Mouse (Mus musculus) right cerebral cortex, postnatal 36 days (tissue): Measurements from ENCODE around the gene Prrt4.
"Not testable (repeated sequence)": the region's sequence is repeated elsewhere in the genome, so short reads cannot be mapped to it uniquely, and the experiment has no call there.

Experiments
- DNase-seq, 2 experiments: peaks; one replicate each; pipeline ENCODE4 v3.0.0; 2022; ENCODE audit warnings: low spot score in 2 of 2, mixed read lengths in 1 of 2

Gene Prrt4

DNA sequence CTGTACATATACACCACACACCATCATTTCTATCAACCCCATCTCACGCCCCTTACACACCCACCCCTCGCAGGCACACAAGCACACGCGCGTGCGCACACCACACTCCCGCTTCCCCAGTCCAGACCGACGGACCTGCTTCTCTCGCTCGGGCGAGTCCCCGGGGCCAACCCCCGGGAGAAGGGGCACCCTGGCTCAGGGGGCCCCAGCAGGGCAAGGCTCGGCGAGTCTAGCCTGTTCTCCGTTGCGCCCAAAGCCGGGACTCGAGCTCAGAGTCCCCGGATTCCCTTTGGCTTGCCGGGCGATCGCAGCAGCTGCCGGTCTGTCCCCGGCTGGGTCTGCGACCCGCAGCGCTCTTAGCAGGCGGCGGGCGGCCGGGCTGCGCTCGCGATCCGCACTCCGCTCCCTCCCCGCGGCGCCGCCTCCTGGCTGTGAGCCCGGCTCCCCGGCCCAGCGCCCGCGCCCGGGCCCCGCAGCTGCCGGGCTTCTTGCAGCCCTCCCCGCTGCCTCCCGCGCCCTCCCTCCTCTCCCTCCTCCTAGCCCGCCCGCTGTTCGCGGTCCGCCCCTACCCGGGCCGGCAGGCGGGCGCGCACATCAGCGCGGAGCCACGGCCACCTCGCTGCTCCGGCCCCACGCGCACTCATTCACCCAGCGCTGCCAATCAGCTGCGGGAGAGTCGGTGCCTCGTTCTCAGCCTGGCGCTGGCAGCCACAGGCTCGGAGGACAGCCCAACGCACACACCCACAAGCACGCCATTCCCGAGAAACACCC, at the start of gene Prrt4:
Prrt4 (minus strand) TSS at position 697 of the 771 bp plus-strand sequence.
- peak; percentile 51 to 69 for DNase-seq

DNA sequence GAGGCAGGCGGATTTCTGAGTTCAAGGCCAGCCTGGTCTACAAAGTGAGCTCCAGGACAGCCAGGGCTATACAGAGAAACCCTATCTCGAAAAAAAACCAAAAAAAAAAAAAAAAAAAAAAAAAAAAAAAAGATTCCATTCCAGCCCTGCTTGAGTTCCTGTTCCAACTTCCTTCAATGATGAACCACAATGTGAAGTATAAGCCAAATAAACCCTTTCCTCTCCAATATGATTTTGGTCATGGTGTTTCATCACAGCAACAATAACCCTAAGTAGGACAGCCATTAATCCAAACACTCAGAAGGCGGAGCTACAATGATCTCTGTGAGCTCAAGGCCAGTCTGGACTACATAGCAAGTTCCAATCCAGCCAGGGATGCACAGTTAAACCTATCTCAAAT, 38.3 kb upstream of the Prrt4 start:
- not testable (repeated sequence) for DNase-seq

DNA sequence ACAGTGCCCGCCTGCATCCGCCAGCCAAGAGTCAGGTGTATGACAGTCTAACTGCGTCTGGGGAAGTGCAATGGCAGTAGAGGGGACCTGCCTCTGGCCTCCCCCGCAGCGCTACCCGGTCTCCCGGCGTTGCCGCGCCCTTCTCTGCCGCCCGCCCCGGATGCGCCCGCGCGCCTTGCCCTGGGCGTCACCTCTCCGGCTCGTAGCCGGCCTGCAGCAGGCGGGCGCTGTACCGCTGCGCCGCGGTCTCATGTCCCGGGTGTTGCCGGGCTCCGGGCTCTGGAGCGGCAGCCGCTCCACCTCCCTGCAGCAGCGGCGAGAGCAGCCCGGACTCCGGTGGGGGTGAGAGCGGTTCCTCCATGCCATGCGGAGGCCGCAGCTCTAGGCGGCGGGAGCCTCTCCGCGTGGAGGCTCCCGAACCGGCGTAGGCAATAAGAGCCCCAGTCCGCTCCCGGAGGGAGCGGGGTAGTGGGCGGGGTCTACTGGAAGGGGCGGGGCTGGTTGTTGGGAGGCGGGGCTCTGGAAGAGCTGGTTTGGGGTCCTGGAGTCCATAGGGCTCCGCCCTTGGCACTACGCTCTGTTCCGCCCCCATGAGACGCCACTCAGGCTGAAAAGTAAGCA, 36.6 kb upstream of the Prrt4 start, which contains the start of gene Impdh1:
Impdh1 (minus strand) TSS at position 484 of the 621 bp plus-strand sequence.
- DNase-seq: no peak

DNA sequence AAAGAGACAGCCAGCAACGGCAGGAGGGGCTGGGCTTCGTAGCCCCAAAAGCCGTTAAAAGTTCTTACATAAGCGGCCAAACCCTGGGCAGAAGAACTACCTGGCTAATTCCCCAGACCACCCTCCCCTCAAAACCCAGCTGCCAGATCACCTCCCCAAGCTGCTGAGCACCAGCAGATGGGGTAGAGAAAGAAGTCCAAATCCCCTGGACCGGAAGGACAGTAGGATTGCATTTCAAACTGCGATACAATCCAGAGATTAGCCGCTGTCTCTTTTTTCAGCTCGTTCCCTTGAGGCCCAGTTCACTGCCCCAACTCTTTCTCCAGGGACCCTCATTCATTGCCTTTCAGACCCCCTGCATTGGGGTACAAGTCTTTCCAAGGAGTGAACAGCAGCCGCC, 35.8 kb upstream of the Prrt4 start:
- DNase-seq: no peak

DNA sequence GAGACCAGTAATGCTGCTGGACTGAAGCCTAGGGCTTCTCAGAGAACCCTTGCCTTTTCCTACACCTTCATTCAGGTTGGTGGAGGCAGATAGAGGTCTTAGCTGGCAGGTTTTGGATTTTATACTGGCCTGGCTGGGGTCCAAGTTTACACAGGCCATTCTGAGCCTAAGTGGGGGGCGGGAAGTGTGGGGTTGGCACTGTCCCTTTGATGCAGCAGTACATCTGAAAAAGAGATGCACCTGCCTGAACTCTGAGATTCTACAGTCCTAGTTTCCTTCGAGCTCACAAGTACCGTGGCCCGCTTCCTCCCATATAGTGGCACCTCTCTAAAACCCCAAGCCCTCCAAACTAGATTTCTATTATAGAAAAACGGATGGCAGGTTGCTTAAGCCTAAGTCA, 35.4 kb upstream of the Prrt4 start:
- no peak for DNase-seq

DNA sequence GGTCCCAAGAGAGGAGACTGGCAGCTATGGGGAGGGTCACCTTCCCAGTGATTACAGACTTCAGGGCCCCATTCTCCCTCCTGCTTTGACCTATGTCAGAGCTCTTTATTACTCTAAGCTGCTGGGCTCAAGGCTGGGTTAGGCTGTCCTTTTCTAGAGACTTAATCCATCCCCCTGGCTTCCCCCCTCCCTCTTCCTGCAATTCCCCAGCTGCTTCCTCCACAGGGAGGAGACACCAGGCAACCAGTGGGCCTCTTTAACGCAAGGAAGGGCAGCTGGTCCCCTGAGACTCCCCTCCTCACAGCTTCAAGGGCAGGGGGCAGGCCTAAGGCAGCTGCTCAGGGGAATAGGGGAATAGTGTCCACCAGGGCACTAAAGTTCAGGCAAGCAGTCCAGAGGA, 34.9 kb upstream of the Prrt4 start:
- no peak for DNase-seq

DNA sequence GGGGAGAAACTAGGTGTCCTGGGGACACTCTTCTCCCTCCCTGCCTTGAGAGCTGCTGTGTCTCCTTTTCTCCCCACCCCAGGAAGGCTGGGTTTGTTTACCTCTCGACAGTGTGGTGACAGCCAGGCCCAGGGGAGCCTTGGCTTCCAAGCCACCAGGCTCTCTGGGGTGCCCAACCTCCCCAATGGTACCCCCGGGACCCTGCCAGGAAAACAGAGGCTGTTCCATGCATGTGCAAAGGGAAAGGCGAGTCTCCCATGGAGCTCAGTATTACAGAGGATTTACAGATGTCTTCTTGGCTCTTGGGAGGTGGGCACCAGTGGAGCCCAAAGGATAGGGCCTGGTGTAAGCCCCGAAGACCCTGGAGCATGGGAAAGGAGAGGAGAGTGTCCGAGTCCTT, 34.1 kb upstream of the Prrt4 start:
- DNase-seq: no peak

DNA sequence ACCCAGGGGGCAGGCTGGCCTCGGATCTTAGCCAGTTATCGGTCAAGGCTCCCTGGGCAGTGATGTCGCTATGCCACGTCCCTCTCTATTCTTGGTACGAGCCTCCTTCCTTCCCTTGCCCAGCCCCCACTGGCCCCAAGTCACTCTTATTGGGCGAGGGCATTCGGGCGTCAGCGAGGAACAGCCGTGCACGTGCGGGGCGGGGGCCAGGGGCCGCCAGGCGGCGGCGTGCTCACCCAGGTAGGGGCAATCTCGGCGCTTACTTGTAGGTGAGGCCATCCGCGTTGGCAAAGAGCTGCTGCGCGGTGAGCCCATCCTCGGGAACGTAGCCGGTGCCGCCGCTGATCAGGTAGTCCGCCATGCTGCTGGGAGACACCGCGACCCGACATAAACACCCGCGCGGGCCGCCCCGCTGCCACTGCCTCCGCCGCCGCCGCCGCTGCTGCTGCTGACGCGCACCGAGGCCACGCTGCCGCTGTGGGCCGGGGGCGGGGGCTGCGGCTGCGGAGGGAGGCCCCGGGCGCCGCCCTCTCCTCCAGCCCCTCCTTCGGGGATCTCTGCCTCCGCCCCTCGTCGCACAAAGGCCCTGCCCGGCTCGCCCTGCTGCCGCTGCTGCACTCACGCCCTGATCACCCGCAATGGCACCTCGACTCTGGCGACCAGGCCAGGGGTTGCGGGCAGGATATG, 32.6 kb upstream of the Prrt4 start:
- peak; percentile 56 to 67 for DNase-seq

DNA sequence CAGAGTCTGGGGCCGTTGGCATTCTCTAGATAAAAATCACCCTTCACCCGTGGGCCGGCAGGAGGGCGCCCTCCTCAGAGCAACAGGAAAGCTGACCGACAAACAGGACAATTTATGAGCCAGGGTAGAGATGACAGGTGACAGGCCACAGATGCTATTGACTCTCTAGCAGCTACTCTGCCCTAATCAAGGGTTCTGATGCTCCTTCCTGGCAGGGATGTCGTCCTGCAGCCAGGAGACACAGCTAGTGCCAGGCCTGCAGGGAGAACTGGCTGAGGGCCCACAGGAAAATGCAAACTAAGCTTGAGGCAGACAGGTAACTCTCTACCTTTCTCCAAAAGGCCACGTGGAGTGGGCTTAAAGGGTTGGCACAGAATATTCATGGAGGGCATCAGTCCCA, 31.8 kb upstream of the Prrt4 start:
- DNase-seq: no peak

DNA sequence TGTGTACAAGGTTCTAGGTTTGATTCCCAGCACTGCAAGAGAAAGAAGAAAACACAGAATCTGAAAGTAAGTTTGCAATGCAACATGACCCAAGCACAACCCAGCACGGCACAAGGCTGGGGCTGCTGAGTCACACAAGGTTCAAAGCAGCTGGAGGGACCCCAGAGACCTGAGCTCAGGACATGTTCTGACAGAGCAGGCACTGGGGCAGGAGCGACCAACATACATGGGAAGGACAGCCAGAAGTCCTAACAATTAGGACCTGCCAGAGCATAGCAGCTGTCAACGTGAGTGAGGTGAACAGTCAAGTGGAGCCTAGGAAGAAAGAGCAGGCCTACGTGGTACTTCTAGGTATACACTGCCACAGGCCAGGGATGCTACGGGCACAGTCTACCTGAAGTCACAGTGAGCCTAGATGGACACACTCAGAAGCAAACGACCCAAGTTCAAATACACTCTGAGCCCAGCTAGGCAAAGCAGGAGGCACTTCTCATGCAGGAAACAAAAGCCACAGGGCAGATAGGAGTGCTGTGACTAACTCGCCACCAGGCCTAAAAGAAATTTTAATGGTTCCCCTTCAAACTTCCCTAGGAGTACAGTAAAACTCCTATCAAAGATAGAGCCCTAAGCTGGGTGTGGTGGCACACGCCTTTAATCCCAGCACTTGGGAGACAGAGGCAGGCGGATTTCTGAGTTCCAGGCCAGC, 31.0 kb upstream of the Prrt4 start:
- DNase-seq: no peak

DNA sequence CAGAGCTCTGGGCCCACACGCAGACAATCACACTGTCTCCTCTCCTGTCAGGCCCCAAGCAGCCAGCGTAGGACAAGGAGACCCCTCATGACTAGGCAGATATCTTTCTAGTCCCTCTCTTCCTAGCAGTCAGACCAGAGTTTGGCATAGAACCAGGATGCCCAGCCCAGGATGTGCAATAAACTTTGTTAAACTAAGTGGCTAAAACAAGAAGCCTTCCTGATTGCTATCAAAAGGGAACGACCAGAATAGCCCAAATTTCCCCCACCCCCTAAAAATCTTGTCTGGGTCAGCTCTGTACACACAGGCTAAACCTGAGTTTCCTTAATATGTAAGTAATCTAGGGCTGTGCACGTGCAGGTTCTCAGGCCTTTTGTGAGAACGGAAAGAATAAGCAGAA, 28.8 kb upstream of the Prrt4 start:
- no peak for DNase-seq

DNA sequence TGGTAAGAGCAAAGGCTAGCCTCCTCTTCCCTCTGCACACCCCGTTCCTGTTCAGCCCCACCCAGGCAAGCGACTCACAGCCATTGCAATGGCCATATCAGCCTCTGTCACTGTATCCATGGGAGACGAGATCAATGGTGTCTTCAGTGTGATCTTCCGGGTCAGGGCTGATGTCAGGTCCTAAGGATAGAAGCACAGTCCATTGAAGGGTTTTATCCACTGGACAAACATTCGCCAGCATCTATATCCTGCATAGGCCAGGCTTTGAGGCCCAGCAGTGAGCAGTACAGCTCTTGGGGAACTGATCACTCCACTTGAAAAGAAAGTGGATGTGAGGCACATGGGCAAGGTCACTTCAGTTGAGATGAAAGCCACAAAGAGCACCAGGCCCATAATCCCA, 27.6 kb upstream of the Prrt4 start:
- no peak for DNase-seq

DNA sequence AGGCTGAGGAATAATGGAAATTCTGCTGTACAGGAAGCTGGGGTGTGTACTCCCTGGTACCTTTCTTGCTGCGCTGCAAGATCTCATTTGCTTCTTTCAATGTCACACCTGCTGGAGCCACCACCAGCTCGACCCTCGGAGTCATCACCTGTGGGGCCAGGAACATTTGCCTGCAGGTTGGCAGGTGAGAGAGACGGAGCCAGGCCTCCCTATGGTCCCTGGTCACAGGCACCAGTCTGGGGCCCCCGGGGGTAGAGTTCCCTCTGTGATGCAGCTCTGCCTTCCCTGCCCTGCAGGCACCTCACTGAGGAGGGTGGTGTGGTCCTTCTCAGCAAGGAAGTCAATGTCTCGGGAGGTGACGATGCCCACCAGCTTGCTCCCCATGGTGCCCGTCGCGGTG, 26.6 kb upstream of the Prrt4 start:
- no peak for DNase-seq

DNA sequence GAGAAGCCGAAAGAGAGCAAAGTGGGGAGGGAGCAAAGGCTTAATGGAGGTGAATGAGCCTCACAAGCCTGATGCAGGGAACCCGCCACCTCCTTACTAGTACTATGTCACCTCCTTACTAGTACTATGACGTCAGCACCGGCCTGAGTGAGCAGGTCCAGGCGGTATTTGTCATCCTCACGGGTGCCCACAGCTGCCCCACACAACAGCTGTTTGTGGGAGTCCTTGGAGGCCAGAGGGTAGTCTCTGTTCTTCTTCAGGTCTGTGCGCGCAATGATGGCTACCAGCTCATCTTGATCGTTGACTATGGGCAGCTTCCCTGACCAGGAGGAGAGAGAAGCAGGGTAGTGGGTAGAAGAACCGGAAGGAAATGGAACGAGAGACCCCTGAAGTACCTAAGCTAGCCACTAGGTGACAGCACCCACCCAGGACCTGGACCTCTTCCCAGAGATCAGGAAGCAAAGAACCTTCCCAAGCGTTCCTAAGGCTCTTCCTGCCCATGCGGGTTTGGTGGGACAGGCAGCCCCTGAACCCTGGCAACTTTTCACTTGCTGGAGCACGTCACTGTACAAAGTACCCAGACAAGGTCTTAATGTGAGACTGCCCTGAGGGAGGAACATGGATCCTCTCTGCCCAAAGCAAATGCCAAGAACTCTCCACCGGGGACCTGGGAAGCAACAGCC, 25.7 kb upstream of the Prrt4 start:
- DNase-seq: no peak

DNA sequence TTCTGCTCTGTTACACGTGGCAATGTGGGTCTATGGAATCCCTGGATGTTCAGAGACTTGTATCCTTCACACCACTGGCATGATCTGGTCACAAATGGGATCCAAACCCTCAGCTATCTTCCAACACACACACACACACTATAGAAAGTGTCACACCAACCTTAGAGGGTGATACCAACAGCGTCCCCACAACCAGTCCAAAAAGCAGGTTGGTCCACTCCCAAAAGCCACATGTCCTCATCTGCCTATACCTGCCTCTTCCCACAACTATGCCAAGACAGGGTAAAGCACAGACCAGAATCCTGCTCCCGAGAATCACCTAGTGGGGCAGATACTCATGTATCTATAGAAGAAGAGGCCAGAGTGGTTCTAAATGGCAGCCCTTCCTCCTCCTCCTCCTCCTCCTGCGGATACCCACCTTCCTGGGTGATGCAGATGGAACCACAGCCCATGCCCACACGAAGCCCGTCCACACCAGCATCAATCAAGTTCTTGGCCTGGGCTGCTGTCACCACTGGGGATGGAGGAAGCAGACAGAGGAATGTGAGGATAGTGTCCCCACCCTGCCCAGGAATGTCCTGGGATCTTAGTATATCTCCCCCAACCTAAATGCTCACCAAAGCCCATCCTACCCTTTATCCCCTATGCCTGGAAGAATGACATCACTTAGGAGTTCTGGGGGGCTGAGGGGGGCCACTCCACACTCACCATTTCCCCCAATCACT, 24.6 kb upstream of the Prrt4 start:
- DNase-seq: no peak

DNA sequence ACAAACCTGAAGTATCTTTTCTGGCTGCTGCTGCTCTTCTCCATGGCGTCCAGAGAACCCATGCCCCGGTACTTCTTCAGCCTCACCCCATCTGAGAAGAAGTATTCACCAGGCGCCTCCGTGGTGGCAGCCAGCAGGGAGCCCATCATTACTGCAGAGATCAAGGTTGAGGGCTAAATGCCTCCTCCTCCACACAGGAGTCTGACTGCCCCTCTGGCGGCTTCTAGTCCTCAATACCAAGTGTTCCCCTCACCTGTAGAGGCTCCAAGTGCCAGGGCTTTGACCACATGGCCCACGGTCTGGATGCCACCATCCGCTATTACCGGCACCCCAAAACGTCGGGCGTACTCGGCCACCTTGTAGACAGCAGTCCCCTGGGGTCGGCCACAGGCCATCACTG, 23.7 kb upstream of the Prrt4 start:
- no peak for DNase-seq

DNA sequence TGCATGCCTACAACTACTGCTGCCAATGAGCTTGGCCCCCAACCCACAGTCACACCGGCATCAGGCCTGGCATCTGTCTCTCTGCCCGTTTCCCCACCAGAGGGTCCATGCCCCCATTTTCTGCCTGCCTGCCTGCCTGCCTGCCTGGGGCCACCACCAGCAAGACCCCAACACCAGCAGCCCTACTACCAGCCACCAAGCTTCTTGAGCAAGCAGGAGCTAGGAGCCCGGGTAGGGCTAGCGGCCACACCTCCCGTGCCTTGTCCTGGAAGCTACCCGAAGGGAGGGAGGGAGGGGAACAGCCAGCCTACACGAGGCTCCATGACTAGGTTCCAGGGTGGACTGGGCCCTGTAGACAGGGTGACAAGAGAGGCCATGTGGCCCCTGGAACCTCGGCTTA, 22.6 kb upstream of the Prrt4 start:
- DNase-seq: no peak

DNA sequence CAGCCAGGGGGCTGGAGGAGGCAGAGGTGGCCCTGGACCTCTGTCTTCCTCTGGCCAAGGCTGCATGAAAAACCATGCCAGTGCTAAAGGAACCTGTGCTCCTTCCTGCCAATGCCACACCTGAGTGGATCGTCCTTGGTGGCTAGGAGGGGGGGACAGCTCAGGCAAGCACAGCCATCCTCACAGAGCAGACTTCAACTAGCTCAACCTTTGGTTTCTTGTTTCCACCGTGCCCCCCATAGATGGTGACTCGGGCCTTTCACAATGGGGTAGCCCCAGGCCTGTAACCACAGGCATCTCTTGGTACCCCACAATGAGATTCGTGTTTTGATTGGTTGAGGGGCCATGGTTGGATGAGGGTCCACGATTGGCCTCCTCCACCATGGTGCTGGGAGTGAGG, 22.0 kb upstream of the Prrt4 start:
- no peak for DNase-seq

DNA sequence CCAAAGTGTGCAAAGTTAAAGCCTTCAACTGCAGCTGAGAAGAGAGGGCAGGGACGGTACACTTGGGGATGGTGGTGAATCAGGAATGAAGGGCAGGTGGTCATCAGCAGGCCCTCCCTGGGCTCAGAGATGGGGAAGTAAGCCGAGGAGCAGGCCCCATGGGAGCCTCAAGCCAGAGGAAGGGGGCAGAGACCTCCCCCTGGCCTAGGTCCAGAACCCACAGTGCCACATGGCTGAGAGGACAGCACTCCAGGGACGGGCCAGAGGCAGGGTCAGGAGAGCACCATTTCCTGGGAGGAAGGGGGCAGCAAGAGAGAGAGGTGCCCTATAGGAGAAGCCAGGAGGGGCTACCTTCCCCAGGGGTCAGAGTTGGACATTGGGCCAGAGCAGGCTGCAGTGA, 21.1 kb upstream of the Prrt4 start:
- no peak for DNase-seq

DNA sequence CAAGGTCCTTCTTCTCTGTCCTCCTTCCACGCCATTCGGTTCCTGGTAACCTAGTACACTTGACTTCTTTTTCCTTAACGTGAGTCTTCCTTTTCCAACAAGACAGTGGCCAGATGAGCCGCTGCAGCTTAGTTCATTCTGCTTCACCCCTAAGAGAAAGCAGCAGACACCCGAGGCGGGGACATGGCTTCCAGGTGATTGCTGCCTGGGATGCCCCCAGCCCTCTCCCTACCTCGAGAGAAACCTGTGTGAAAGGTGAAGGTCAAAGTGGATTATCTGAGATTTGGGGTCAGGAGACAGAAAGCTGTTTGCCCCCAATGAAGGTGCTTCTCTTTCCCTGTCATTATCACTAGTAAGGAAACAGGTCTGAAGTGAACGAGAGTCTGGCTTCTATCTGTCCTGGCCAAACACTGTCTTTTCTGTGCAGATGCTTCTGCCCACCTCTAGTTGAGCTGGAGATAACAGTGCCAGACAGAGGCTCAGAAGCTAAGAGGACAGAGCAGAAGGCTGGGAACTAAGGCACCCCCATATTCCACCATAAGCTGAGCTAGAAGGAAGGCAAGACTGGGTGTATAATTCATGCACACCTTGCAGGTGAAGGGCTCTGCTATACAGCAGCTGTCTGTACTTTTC, 20.0 kb upstream of the Prrt4 start:
- no peak for DNase-seq
